Mouse (Mus musculus) hematopoietic stem cell, adult 5-6 weeks (primary cell): ENCODE results near the gene Rbm4b. TPM values are rescaled to one million over a fixed set of nuclear protein-coding genes. Genes with fewer than 3 reads are reported as not detected.

ENCODE experiments used
- total RNA-seq: library from RNA; stranded (forward); fragments of 172-1452, 232-1000 nt; gene quantifications from 2 replicates; pipeline ENCODE4 v1.2.3, GENCODE M21; 2017

Gene Rbm4b
- total RNA-seq, 1 experiment from 2014 or later = 28.8 TPM

Other genes starting within 250 kb of the Rbm4b start
- gene Pcx, start 246.0 kb upstream of the Rbm4b start, total RNA-seq = 1.2 TPM in 2 replicates
- gene Lrfn4, start 140.8 kb upstream of the Rbm4b start, total RNA-seq = 4.3 and 4.8 TPM in 2 replicates
- gene Rce1, start 130.9 kb upstream of the Rbm4b start, total RNA-seq = 17.1 and 24.6 TPM in 2 replicates
- gene Gm960, start 57.8 kb upstream of the Rbm4b start, total RNA-seq = 0.56 and 6.6 TPM in 2 replicates
- gene Sptbn2, start 45.3 kb upstream of the Rbm4b start, total RNA-seq = 0.20 and 1.1 TPM in 2 replicates
- gene Rbm4, start 37.4 kb downstream of the Rbm4b start, total RNA-seq = 75.7 and 127 TPM in 2 replicates
- gene Gm21992, start 55.1 kb downstream of the Rbm4b start, total RNA-seq = 41.8 and 81.7 TPM in 2 replicates
- 16.8 and 17.4 TPM in 2 replicates for gene Rbm14, start 55.1 kb downstream of the Rbm4b start, total RNA-seq
- gene Ccs, start 82.8 kb downstream of the Rbm4b start, total RNA-seq = 24.1 and 24.7 TPM in 2 replicates
- not detected in 2 replicates for gene Ccdc87, start 82.9 kb downstream of the Rbm4b start, total RNA-seq
- gene Ctsf, start 98.6 kb downstream of the Rbm4b start, total RNA-seq = 18.9 and 29.8 TPM in 2 replicates
- gene Actn3, start 121.4 kb downstream of the Rbm4b start, total RNA-seq = 0.06 and 0.20 TPM in 2 replicates
- gene Zdhhc24, start 122.2 kb downstream of the Rbm4b start, total RNA-seq = 13.1 and 17.4 TPM in 2 replicates
- gene Bbs1, start 150.1 kb downstream of the Rbm4b start, total RNA-seq = 2.3 and 3.2 TPM in 2 replicates
- gene Dpp3, start 171.8 kb downstream of the Rbm4b start, total RNA-seq = 37.6 and 41.1 TPM in 2 replicates
- 0.10 TPM in 1 of 2 replicates, not detected in the other for gene Peli3, start 186.6 kb downstream of the Rbm4b start, total RNA-seq
- 50.0 and 71.5 TPM in 2 replicates for gene Mrpl11, start 205.7 kb downstream of the Rbm4b start, total RNA-seq
- gene Npas4, start 233.8 kb downstream of the Rbm4b start, total RNA-seq = not detected in 2 replicates